Mouse (Mus musculus) left cerebral cortex, adult 2 months (tissue): Measurements from ENCODE around the gene Slc26a11. TPM values are rescaled to one million over a fixed set of nuclear protein-coding genes. Genes with fewer than 3 reads are reported as not detected.

Experiments used
- DNase-seq, 2 experiments: peaks; one replicate each; pipeline ENCODE4 v3.0.0; 2021 to 2022; ENCODE audit warnings: low spot score in 2 of 2, mixed read lengths in 1 of 2; ENCODE audit errors: extremely low spot score in 1 of 2
- H3K27ac ChIP-seq: fragments of 200-600 bp; 2 replicates; pipeline ENCODE4 v1.8.1; 2022
- H3K4me3 ChIP-seq: fragments of 200-600 bp; 2 replicates; pipeline ENCODE4 v1.8.1; 2022
- CTCF ChIP-seq: fragments of 200-600 bp; IDR thresholded peaks from 2 replicates; pipeline ENCODE4 v1.8.1; 2022; ENCODE audit warnings: antibody characterized with exemption, mild to moderate bottlenecking, moderate library complexity
- intact Hi-C: fragments of 180-260 bp; cut with DNase I; formaldehyde crosslinking; loops from one replicate; pipeline ENCODE4 v1.15.1; 2025
- total RNA-seq, 2 experiments: library from RNA; stranded (reverse); gene quantifications; 2 replicates each; pipeline ENCODE4 v1.2.3; 2021

Gene Slc26a11
- total RNA-seq, 2 experiments from 2014 or later, result 3.9 TPM

DNA sequence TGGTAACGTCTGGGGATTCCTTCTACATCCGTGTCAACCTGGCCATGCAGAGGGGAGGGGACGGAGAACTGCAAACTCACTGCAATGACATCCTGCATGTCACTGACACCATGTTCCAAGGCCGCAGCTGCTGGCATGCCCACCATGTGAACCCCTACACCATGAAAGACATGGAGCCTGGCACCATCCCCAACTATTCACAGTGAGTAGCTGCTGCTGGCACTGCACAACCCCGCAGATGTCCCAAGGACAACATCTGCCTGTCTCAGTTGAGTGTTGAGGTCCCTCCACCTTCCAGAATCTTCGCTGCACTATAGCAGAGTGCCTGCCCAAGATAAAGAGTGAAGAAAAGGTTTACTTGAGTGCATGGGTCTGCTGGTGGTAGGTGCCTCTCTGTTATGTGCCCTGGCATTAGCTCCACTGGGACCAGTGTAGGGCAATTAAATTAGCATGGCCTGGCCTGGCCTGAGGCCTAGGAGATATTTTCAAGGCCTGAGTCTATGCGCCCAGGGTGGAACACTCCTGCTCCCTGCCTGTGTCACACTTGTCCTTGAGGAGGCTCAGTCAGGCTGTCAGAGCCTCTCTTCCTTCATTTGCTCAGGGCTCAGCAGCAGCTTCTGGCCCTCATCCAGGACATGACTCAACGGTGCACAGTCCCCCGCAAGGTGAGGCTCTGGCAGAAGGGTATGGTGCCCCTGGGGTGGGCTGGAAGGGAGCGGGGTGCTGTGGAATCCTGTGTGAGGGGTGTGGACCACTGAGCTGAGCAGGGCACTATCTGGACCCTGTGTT lies 16.9 kb upstream of the Slc26a11 start:
- intact Hi-C loops, result no loop called here
- DNase-seq, result no peak
- no peak overlapping the region for H3K4me3 ChIP-seq
- no peak for TF ChIP-seq CTCF
- H3K27ac ChIP-seq, result no peak overlapping the region

- no peak for DNase-seq
Observed at GRCm38 (mm10) chr11:119339179-119339578, 16.2 kb upstream of the Slc26a11 start.

DNA sequence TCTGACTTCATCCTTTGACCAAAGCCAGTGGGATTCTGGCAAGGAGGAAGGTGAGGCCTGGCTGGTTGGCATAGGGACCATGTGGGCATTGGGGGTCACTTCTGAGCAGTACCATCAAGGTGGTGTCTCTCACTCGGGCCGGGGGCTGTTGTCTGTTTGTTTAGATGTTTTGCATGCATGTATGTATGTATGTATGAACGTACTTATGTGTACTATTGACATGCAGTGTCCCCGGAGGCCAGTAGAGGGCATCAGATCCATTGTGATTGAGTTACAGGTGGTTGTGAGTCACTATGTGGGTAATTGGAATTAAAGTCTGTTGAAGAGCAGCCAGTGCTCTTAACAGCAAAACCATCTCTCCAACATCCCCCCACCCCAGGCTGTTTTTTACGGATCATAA lies 15.7 kb upstream of the Slc26a11 start:
- peak; percentile 61 to 65 for DNase-seq
- peak; percentile 78 for TF ChIP-seq CTCF
- H3K4me3 ChIP-seq, result no peak overlapping the region
- H3K27ac ChIP-seq, result no peak overlapping the region
- intact Hi-C loops, result no loop called here

More at GRCm38 (mm10) chr11:119339179-119339578, 16.2 kb upstream of the Slc26a11 start:
- intact Hi-C loops, result no loop called here
- Histone ChIP-seq H3K4me3 (no peak overlapping the region), H3K27ac (no peak overlapping the region)
- TF ChIP-seq CTCF, result no peak

GRCm38 (mm10) chr11:119344178-119344577 lies 11.2 kb upstream of the Slc26a11 start:
- no peak for TF ChIP-seq CTCF
- intact Hi-C loops, result no loop called here
- DNase-seq, result no peak
- Histone ChIP-seq H3K27ac (no peak overlapping the region), H3K4me3 (no peak overlapping the region)

- Histone ChIP-seq H3K27ac (no peak overlapping the region), H3K4me3 (no peak overlapping the region)
- intact Hi-C loops, result no loop called here
- no peak for TF ChIP-seq CTCF
- no peak for DNase-seq
Observed at GRCm38 (mm10) chr11:119344865-119345264, 10.5 kb upstream of the Slc26a11 start.

GRCm38 (mm10) chr11:119347125-119347524 lies 8.2 kb upstream of the Slc26a11 start:
- DNase-seq, result no peak
- intact Hi-C loops, result no loop called here
- H3K4me3 ChIP-seq, result no peak overlapping the region
- no peak overlapping the region for H3K27ac ChIP-seq
- TF ChIP-seq CTCF, result no peak

GRCm38 (mm10) chr11:119352113-119352512 lies 3.2 kb upstream of the Slc26a11 start:
- TF ChIP-seq CTCF, result no peak
- Histone ChIP-seq H3K27ac (no peak overlapping the region), H3K4me3 (no peak overlapping the region)
- DNase-seq, result no peak
- intact Hi-C loops, result no loop called here

DNA sequence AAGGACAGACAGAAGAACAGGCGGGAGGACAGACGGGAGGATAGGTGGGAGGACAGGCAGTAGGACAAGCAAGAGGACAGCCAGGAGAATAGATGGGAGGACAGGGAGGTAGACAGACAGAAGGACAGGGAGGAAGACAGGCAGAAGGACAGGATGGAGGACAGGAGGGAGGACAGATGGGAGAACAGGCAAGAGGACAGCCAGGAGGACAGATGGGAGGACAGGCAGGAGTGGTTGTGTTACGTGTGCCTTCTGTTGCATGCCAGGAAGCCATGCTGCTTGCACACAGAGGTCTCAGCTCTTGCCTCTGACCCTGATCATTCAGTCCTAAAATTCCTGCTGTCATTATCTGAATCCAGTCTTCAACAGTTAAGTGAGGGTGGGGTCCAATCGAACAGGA lies 1.4 kb upstream of the Slc26a11 start:
- intact Hi-C loops, result no loop called here
- H3K27ac ChIP-seq, result no peak overlapping the region

DNA sequence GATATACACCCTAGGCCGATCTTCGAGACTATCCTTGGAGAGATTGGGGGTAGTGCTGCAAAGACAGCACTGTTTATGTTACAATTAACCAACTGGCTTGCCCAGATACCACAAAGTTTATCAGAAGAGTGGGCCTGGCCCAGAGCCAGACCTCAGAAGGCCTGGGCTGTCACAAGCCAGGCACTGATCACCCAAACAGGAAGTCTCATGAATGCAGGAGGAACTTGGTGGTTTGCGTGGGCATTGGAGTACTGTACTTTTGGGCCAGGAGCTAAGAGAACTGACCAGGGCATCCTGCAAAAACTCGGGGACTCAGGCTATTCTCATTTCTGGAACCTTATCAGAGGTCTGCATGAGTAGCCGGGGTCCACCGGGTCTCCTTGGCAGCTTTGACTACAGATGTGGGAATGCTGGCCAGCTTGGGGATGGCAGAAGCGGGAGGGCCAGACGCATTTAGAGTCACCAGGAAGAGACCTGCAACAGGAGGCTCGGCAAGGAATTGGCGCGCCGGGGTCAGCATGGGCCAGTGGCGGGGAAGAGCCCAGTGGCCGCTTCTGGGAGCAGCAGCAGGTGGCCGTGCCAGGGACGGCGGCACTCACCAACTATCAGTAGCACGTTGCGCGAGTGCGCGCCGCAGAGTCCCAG lies 437 bp upstream of the Slc26a11 start:
- TF ChIP-seq CTCF, result no peak
- no peak for DNase-seq
- intact Hi-C loops, result no loop called here
- Histone ChIP-seq H3K4me3 (peak overlapping the region; percentile 61), H3K27ac (peak overlapping the region; percentile 80)

More for the DNA sequence above, 1.4 kb upstream of the Slc26a11 start:
- H3K4me3 ChIP-seq, result no peak overlapping the region
- no peak for TF ChIP-seq CTCF
- DNase-seq, result no peak

DNA sequence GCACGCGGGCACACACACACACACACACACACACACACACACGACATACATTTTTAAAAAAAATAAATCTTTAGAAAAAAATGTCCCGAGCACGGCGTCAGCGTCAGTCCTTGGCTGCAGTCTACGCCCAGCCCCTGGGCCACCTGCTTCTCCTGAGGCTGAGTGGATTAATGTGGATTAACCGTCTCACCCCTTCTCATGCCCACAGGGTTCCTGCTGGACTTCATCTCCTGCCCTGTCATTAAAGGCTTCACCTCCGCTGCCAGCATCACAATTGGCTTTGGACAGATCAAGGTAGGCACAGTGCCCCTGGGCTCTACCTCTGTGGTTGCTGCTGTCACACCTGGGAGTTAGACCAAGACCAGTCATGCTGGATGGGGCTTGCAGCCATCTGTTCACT lies 3.7 kb downstream of the Slc26a11 start:
- intact Hi-C loops, result no loop called here

GRCm38 (mm10) chr11:119362769-119363533 lies 7.6 kb downstream of the Slc26a11 start:
- no peak for TF ChIP-seq CTCF
- no peak for DNase-seq
- no peak overlapping the region for H3K4me3 ChIP-seq
- no peak overlapping the region for H3K27ac ChIP-seq
- intact Hi-C loops, result loop anchor here (1.0 kb wide), 1 partner anchor 58 kb away; no protein-coding TSS in a partner anchor

More for the DNA sequence above, 3.7 kb downstream of the Slc26a11 start:
- TF ChIP-seq CTCF, result no peak
- Histone ChIP-seq H3K4me3 (no peak overlapping the region), H3K27ac (no peak overlapping the region)
- DNase-seq, result no peak

GRCm38 (mm10) chr11:119363534-119364145 lies 8.3 kb downstream of the Slc26a11 start:
- Histone ChIP-seq H3K4me3 (no peak overlapping the region), H3K27ac (no peak overlapping the region)
- peak; percentile 82 for TF ChIP-seq CTCF
- intact Hi-C loops, result loop anchor here (1.0 kb wide), 1 partner anchor 58 kb away; no protein-coding TSS in a partner anchor
- peak; percentile 57 to 63 for DNase-seq
